Mouse (Mus musculus) ES-E14 (cell line): ENCODE data around the gene Hgfac.

Experiments used
- CHD2 ChIP-seq: IDR thresholded peaks from 2 replicates; pipeline ENCODE4 v1.6.1; 2014; ENCODE audit warnings: mild to moderate bottlenecking, low read depth, low read length, inconsistent platforms
- HCFC1 ChIP-seq: IDR thresholded peaks from 2 replicates; pipeline ENCODE4 v1.6.1; 2012; ENCODE audit warnings: low read length, inconsistent platforms, borderline replicate concordance; ENCODE audit not compliant: insufficient read depth
- MAFK ChIP-seq: IDR thresholded peaks from 2 replicates; pipeline ENCODE4 v1.6.1; 2014; ENCODE audit warnings: mild to moderate bottlenecking, low read depth, low read length, inconsistent platforms; ENCODE audit not compliant: insufficient read depth
- ZC3H11A ChIP-seq: IDR thresholded peaks from 2 replicates; pipeline ENCODE4 v1.6.1; 2012; ENCODE audit warnings: low read depth, mild to moderate bottlenecking, inconsistent platforms, low read length, borderline replicate concordance
- ZNF384 ChIP-seq: IDR thresholded peaks from 2 replicates; pipeline ENCODE4 v1.6.1; 2012; ENCODE audit warnings: low read depth, low read length, inconsistent platforms

GRCm38 (mm10) chr5:35005659-35006058 lies 35.6 kb upstream of the Hgfac start:
- TF ChIP-seq ZNF384 (no peak), MAFK (no peak), ZC3H11A (no peak), CHD2 (no peak), HCFC1 (no peak)
